Mouse (Mus musculus) limb, embryonic 12.5 days (tissue): ENCODE results near the gene Eml6. TPM values are rescaled to one million over a fixed set of nuclear protein-coding genes. Genes with fewer than 3 reads are reported as not detected.

Source experiments
- ATAC-seq: fragments of 200-750 bp; cut with Nextera tagmentation; 2 replicates; pipeline ENCODE4 v1.8.0; 2017; ENCODE audit warnings: low read depth, moderate TSS enrichment; ENCODE audit not compliant: insufficient number of reproducible peaks, insufficient read depth, low FRiP score, low TSS enrichment
- H3K27ac ChIP-seq: fragments of 300-500 bp; sonication (generic); 2 replicates; pipeline ENCODE4 v1.5.1; 2016; ENCODE audit warnings: mild to moderate bottlenecking, moderate library complexity
- H3K27me3 ChIP-seq: fragments of 300-500 bp; sonication (generic); 2 replicates; pipeline ENCODE4 v1.6.1; 2016; ENCODE audit warnings: mild to moderate bottlenecking, moderate library complexity
- H3K36me3 ChIP-seq: fragments of 300-500 bp; sonication (generic); 2 replicates; pipeline ENCODE4 v1.6.1; 2016; ENCODE audit warnings: mild to moderate bottlenecking, moderate library complexity
- H3K4me1 ChIP-seq: fragments of 300-500 bp; sonication (generic); replicated peaks from 2 replicates; pipeline ENCODE4 v1.6.1; 2016
- H3K4me2 ChIP-seq: fragments of 300-500 bp; sonication (generic); 2 replicates; pipeline ENCODE4 v1.6.1; 2016; ENCODE audit warnings: mild to moderate bottlenecking, moderate library complexity
- H3K4me3 ChIP-seq: fragments of 300-500 bp; sonication (generic); replicated peaks from 2 replicates; pipeline ENCODE4 v1.5.1; 2016; ENCODE audit warnings: mild to moderate bottlenecking
- H3K9ac ChIP-seq: fragments of 300-500 bp; sonication (generic); replicated peaks from 2 replicates; pipeline ENCODE4 v1.6.1; 2016; ENCODE audit warnings: mild to moderate bottlenecking, moderate library complexity
- H3K9me3 ChIP-seq: fragments of 300-500 bp; sonication (generic); 2 replicates; pipeline ENCODE4 v1.6.1; 2016; ENCODE audit warnings: mild to moderate bottlenecking, moderate library complexity
- WGBS: fragments of 180-500 bp; shearing (Covaris S2); methylation state at CpG from one replicate; pipeline ENCODE4 v1.1.7; 2016; 5-methylcytosine and 5-hydroxymethylcytosine counted together
- polyA plus RNA-seq: library from polyadenylated mRNA; unstranded; fragments of >200 nt; fragmentation: Nextera tagmentation; extraction: Ambion mirVana; gene quantifications from 2 replicates; pipeline ENCODE4 v1.2.1, GENCODE M21; 2016

Gene Eml6
- polyA plus RNA-seq, 1 experiment from 2014 or later = 1.4 TPM

DNA sequence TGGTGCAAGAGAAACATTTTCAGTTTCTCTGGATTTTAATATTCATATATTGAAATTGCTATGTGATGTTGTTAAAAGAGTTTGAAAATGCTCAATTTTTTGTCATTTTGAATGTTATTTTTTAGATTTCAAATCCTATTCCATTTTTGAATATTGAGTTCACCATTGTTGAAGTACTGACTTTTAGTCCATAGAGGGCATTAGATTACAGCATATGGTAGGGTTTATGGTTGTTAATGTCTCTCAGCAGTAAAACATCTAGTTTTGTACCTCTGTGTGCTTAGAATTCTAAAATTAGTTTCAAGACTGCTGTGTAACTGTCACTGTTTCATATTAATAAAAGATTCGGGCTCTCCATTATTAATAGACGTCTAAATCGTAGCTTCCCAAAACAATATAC lies 310.3 kb downstream of the Eml6 start:
- WGBS = 79% methylated on average over 3 of the region's 3 CpGs

GRCm38 (mm10) chr11:29714789-29715188 lies 311.0 kb downstream of the Eml6 start:
- no peaks in the 10 kb centered on the region for H3K27me3 ChIP-seq
- H3K4me1 ChIP-seq = peaks cover 7% of the 10 kb centered on the region
- H3K9me3 ChIP-seq = no peaks in the 10 kb centered on the region
- 96% methylated on average over 2 of the region's 2 CpGs for WGBS
- no peak for ATAC-seq
- H3K4me3 ChIP-seq = no peak overlapping the region
- peaks cover 19% of the 10 kb centered on the region for H3K36me3 ChIP-seq
- H3K9ac ChIP-seq = no peak overlapping the region
- H3K27ac ChIP-seq = no peak overlapping the region
- H3K4me2 ChIP-seq = no peak overlapping the region

More for the DNA sequence above, 310.3 kb downstream of the Eml6 start:
- peaks cover 7% of the 10 kb centered on the region for H3K4me1 ChIP-seq
- peaks cover 19% of the 10 kb centered on the region; the same call in 1 of the 2 replicates for H3K36me3 ChIP-seq
- no peak for ATAC-seq
- H3K9me3 ChIP-seq = no peaks in the 10 kb centered on the region
- no peak overlapping the region for H3K4me2 ChIP-seq
- no peak overlapping the region for H3K9ac ChIP-seq
- no peak overlapping the region for H3K4me3 ChIP-seq
- H3K27ac ChIP-seq = no peak overlapping the region
- no peaks in the 10 kb centered on the region for H3K27me3 ChIP-seq

DNA sequence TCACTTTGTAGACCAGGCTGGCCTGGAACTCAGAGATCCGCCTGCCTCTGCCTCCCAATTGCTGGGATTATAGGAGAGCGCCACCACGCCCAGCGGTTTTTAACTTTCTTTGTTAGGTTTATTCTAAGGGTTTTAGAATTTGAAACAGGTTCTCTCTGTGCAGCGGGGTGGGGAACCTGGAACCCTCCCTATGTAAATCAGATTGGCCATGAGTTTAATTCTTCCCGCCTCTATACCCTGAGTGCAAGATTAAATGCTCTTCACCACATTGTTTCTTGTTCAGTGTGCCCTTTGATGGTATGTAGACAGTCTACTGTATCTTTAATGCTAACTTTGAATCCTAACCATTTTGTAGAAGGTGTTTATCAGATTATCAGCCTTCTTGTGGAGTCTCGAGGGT lies 311.7 kb downstream of the Eml6 start:
- no peak for ATAC-seq
- Histone ChIP-seq H3K9me3 (no peaks in the 10 kb centered on the region), H3K9ac (no peak overlapping the region), H3K4me1 (peaks cover 7% of the 10 kb centered on the region), H3K36me3 (peaks cover 23% of the 10 kb centered on the region), H3K4me3 (no peak overlapping the region), H3K27me3 (no peaks in the 10 kb centered on the region), H3K27ac (no peak overlapping the region), H3K4me2 (no peak overlapping the region)
- 92% methylated on average over 7 of the region's 7 CpGs for WGBS

DNA sequence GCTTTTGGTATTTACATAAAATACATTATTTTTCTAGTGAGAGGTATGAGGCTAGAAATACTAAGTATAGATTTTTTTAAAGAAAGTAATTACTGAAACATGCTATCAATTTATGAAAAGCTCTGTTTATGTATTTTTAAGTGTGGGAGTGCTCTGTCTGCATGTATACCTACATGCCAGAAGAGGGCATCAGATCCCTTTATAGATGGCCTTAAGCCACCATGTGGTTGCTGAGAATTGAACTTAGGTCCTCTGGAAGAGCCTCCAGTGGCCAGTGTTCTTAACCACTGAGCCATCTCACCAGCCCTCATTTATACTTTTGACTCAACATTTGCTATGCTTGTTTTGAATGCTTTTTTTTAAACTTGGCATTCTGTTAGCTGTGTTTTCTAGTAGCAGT lies 316.3 kb downstream of the Eml6 start:
- H3K4me3 ChIP-seq = no peak overlapping the region
- no peaks in the 10 kb centered on the region for H3K9me3 ChIP-seq
- no peaks in the 10 kb centered on the region for H3K27me3 ChIP-seq
- no peak overlapping the region for H3K9ac ChIP-seq
- ATAC-seq = no peak
- peaks cover 45% of the 10 kb centered on the region for H3K36me3 ChIP-seq
- H3K4me1 ChIP-seq = no peaks in the 10 kb centered on the region
- H3K4me2 ChIP-seq = no peak overlapping the region
- no peak overlapping the region for H3K27ac ChIP-seq

GRCm38 (mm10) chr11:29706845-29707244 lies 319.0 kb downstream of the Eml6 start:
- H3K9me3 ChIP-seq = no peaks in the 10 kb centered on the region
- 89% methylated on average over 4 of the region's 4 CpGs for WGBS
- no peaks in the 10 kb centered on the region for H3K4me1 ChIP-seq
- ATAC-seq = no peak
- H3K4me2 ChIP-seq = no peak overlapping the region
- H3K9ac ChIP-seq = no peak overlapping the region
- no peak overlapping the region for H3K27ac ChIP-seq
- no peak overlapping the region for H3K4me3 ChIP-seq
- peaks cover 31% of the 10 kb centered on the region for H3K36me3 ChIP-seq
- H3K27me3 ChIP-seq = no peaks in the 10 kb centered on the region

- Histone ChIP-seq H3K27ac (no peak overlapping the region), H3K27me3 (no peaks in the 10 kb centered on the region), H3K36me3 (peaks cover 26% of the 10 kb centered on the region), H3K9me3 (no peaks in the 10 kb centered on the region), H3K4me1 (no peaks in the 10 kb centered on the region), H3K9ac (no peak overlapping the region), H3K4me2 (no peak overlapping the region), H3K4me3 (no peak overlapping the region)
- ATAC-seq = no peak
These were observed 320.6 kb downstream of the Eml6 start for GRCm38 (mm10) chr11:29705263-29705662.

DNA sequence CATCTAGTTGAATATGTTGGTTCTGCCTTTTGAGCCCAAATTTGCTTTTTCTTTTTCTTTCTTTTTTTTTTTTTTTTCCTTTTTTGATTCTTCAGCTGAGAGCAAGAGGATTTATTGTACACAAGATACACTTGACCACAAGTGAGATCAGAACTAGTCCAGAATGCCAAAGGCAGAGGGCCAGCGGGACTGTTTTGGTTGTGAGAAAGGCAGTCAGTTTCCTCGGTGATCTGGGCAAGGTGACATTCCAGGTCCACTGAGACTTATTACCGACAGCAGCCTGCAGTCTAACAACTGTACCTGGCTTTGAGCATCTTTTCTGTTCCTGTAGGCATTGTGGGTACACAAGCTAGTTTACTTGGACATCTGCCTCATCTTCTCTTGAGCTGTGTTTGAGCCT lies 323.1 kb downstream of the Eml6 start:
- Histone ChIP-seq H3K9ac (no peak overlapping the region), H3K4me3 (no peak overlapping the region), H3K9me3 (no peaks in the 10 kb centered on the region), H3K4me2 (no peak overlapping the region), H3K36me3 (peaks cover 11% of the 10 kb centered on the region), H3K4me1 (no peaks in the 10 kb centered on the region), H3K27ac (no peak overlapping the region), H3K27me3 (no peaks in the 10 kb centered on the region)
- ATAC-seq = no peak
- 84% methylated on average over 3 of the region's 3 CpGs for WGBS

DNA sequence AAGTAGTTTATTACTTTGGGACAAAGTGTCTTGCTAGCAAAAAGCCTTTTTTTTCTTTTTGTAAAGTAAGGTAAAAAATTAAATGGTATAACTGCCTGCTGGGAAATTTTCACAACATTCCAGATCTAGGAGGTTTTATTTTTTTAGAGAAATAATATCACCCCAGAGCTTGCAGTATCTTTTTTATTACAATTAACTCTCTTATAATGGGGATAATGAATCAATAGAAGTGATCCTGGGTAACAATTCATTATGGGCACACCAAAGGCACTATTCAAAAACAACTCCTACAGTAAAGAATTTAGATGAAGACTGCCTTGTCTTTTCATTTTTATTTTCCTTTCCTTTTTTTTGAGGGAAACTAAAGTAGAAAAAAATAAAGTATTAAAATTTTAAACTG lies 331.1 kb downstream of the Eml6 start:
- Histone ChIP-seq H3K4me3 (no peak overlapping the region), H3K4me1 (peaks cover 2% of the 10 kb centered on the region; the same call in 1 of the 2 replicates), H3K27me3 (no peaks in the 10 kb centered on the region), H3K27ac (no peak overlapping the region), H3K9me3 (no peaks in the 10 kb centered on the region), H3K9ac (no peak overlapping the region), H3K36me3 (peaks cover 3% of the 10 kb centered on the region; the same call in 1 of the 2 replicates), H3K4me2 (peak overlapping the region; percentile 58)
- ATAC-seq = no peak

GRCm38 (mm10) chr11:29693576-29694410 lies 332.0 kb downstream of the Eml6 start:
- WGBS = 1% methylated on average over 42 of the region's 53 CpGs

More at GRCm38 (mm10) chr11:29693576-29694410, 332.0 kb downstream of the Eml6 start:
- H3K4me3 ChIP-seq = peak overlapping the region; percentile 96
- H3K27me3 ChIP-seq = no peaks in the 10 kb centered on the region
- no peaks in the 10 kb centered on the region for H3K9me3 ChIP-seq
- H3K4me2 ChIP-seq = peak overlapping the region; percentile 58
- ATAC-seq = peak; percentile 87
- H3K4me1 ChIP-seq = peaks cover 2% of the 10 kb centered on the region; the same call in 1 of the 2 replicates
- H3K36me3 ChIP-seq = peaks cover 3% of the 10 kb centered on the region; the same call in 1 of the 2 replicates
- H3K27ac ChIP-seq = peak overlapping the region; percentile 99
- peak overlapping the region; percentile 97 for H3K9ac ChIP-seq

Other genes with a start within 250 kb of the Eml6 start
- gene 4931440F15Rik, start 200.4 kb downstream of the Eml6 start, polyA plus RNA-seq = 0.10 and 0.14 TPM in 2 replicates
- gene Sptbn1, start 242.1 kb upstream of the Eml6 start, polyA plus RNA-seq = 75.6 and 79.2 TPM in 2 replicates